Mouse (Mus musculus) layer of hippocampus, adult 8-10 months (tissue): ENCODE results near the gene Cnga4. TPM values are rescaled to one million over a fixed set of nuclear protein-coding genes. Genes with fewer than 3 reads are reported as not detected.
"Not testable (repeated sequence)": the region's sequence is repeated elsewhere in the genome, so short reads cannot be mapped to it uniquely, and the experiment has no call there.

Experiments
- DNase-seq, 2 experiments: peaks; one replicate each; pipeline ENCODE4 v3.0.0; 2022; ENCODE audit warnings: low spot score in 2 of 2
- total RNA-seq, 4 experiments: library from RNA; stranded (reverse); gene quantifications; 2 replicates each; pipeline ENCODE4 v1.2.4; 2022

Gene Cnga4
- total RNA-seq, 4 experiments from 2014 or later = 0.54 to 1.1 (median 0.76) TPM

GRCm38 (mm10) chr7:105414385-105414784 lies 10.0 kb downstream of the Cnga4 start:
- no peak for DNase-seq

- DNase-seq = no peak
Observed at GRCm38 (mm10) chr7:105416529-105416928, 12.2 kb downstream of the Cnga4 start.

GRCm38 (mm10) chr7:105418106-105418505 lies 13.7 kb downstream of the Cnga4 start:
- no peak for DNase-seq

- no peak for DNase-seq
Observed at GRCm38 (mm10) chr7:105420903-105421302, 16.5 kb downstream of the Cnga4 start.

GRCm38 (mm10) chr7:105424368-105424767 lies 20.0 kb downstream of the Cnga4 start:
- no peak for DNase-seq

GRCm38 (mm10) chr7:105425424-105426043 lies 21.2 kb downstream of the Cnga4 start, which contains the start of gene Cckbr:
Gene Cckbr (plus strand): TSS chr7:105425731.
- DNase-seq = no peak

GRCm38 (mm10) chr7:105426051-105426450 lies 21.7 kb downstream of the Cnga4 start:
- DNase-seq = no peak

- DNase-seq = no peak
Observed at GRCm38 (mm10) chr7:105432058-105432457, 27.7 kb downstream of the Cnga4 start.

- DNase-seq = no peak
Observed at GRCm38 (mm10) chr7:105433859-105434258, 29.5 kb downstream of the Cnga4 start.

- DNase-seq = no peak
Observed at GRCm38 (mm10) chr7:105434798-105435197, 30.4 kb downstream of the Cnga4 start.

GRCm38 (mm10) chr7:105437979-105438772 lies 33.8 kb downstream of the Cnga4 start:
- no peak for DNase-seq

GRCm38 (mm10) chr7:105441426-105441825 lies 37.1 kb downstream of the Cnga4 start:
- no peak for DNase-seq

- DNase-seq = no peak
Observed at GRCm38 (mm10) chr7:105445076-105445475, 40.7 kb downstream of the Cnga4 start.

GRCm38 (mm10) chr7:105453345-105453744 lies 49.0 kb downstream of the Cnga4 start:
- not testable (repeated sequence) for DNase-seq

Other genes with a start within 250 kb of the Cnga4 start
- gene Olfr684, start 240.9 kb upstream of the Cnga4 start, total RNA-seq = not detected
- gene Olfr685, start 218.6 kb upstream of the Cnga4 start, total RNA-seq = not detected
- not detected for gene Olfr686, start 197.1 kb upstream of the Cnga4 start, total RNA-seq
- not detected for gene Olfr688, start 116.5 kb upstream of the Cnga4 start, total RNA-seq
- gene Olfr689, start 93.4 kb upstream of the Cnga4 start, total RNA-seq = not detected
- 1 to 10 TPM in 1 of 4 experiments, under 1 TPM in 3; 0.39 to 2.0 (median 0.68) TPM for gene Olfr690, start 70.5 kb upstream of the Cnga4 start, total RNA-seq
- gene Olfr691, start 62.3 kb upstream of the Cnga4 start, total RNA-seq = 1 to 10 TPM in 1 of 4 experiments, under 1 TPM in 3; 0.31 to 1.0 (median 0.62) TPM
- not detected for gene Olfr692, start 36.3 kb upstream of the Cnga4 start, total RNA-seq
- not detected for gene Gm5901, start 29.5 kb upstream of the Cnga4 start, total RNA-seq
- 10 to 100 TPM; 53.0 to 63.3 (median 60.1) TPM for gene Fam160a2, start 4.5 kb upstream of the Cnga4 start, total RNA-seq
- 10 to 100 TPM in 1 of 4 experiments, 1 to 10 TPM in 3; 8.6 to 10.8 (median 9.4) TPM for gene Cckbr, start 21.2 kb downstream of the Cnga4 start, total RNA-seq
- 10 to 100 TPM; 11.0 to 14.1 (median 12.4) TPM for gene Cavin3, start 77.7 kb downstream of the Cnga4 start, total RNA-seq
- gene Smpd1, start 149.8 kb downstream of the Cnga4 start, total RNA-seq = 10 to 100 TPM; 82.2 to 87.5 (median 85.0) TPM
- 100 to 1,000 TPM; 351 to 364 (median 362) TPM for gene Apbb1, start 177.1 kb downstream of the Cnga4 start, total RNA-seq
- gene Hpx, start 195.6 kb downstream of the Cnga4 start, total RNA-seq = under 1 TPM in 3 of 4 experiments, not detected in 1; 0.25 to 0.41 (median 0.31) TPM
- gene Trim3, start 229.0 kb downstream of the Cnga4 start, total RNA-seq = 100 to 1,000 TPM; 130 to 148 (median 138) TPM
- gene Timm10b, start 235.5 kb downstream of the Cnga4 start, total RNA-seq = 10 to 100 TPM; 60.1 to 69.7 (median 65.5) TPM
- 100 to 1,000 TPM in 1 of 4 experiments, 10 to 100 TPM in 3; 97.0 to 102 (median 98.2) TPM for gene Arfip2, start 235.8 kb downstream of the Cnga4 start, total RNA-seq
- gene Gm45799, start 236.0 kb downstream of the Cnga4 start, total RNA-seq = 10 to 100 TPM in 2 of 4 experiments, 1 to 10 TPM in 2; 6.8 to 15.0 (median 11.0) TPM
- 1 to 10 TPM; 5.0 to 9.8 (median 7.4) TPM for gene Dnhd1, start 246.3 kb downstream of the Cnga4 start, total RNA-seq